Mouse (Mus musculus) olfactory bulb, adult 2 months (tissue): ENCODE measurements around the gene Cyp2f2.

Experiments used
- CTCF ChIP-seq: fragments of 200-500 bp; IDR thresholded peaks from 2 replicates; pipeline ENCODE4 v1.5.1; 2012; ENCODE audit warnings: low read depth, mild to moderate bottlenecking, low read length, moderate library complexity; ENCODE audit not compliant: insufficient read depth
- POLR2A ChIP-seq: fragments of 200-500 bp; IDR thresholded peaks from 2 replicates; pipeline ENCODE4 v1.6.1; 2012; ENCODE audit warnings: mild to moderate bottlenecking, low read depth, low read length, moderate library complexity; ENCODE audit not compliant: insufficient read depth

- TF ChIP-seq CTCF, result no peak
- no peak for TF ChIP-seq POLR2A
These were observed 45.4 kb downstream of the Cyp2f2 start for GRCm38 (mm10) chr7:27165007-27165655.
